Mouse (Mus musculus) urinary bladder, postnatal 25 days (tissue): Measurements from ENCODE around the gene Vwc2.

Experiments
- DNase-seq: peaks from one replicate; pipeline ENCODE4 v3.0.0; 2022; ENCODE audit warnings: low spot score

Gene Vwc2

DNA sequence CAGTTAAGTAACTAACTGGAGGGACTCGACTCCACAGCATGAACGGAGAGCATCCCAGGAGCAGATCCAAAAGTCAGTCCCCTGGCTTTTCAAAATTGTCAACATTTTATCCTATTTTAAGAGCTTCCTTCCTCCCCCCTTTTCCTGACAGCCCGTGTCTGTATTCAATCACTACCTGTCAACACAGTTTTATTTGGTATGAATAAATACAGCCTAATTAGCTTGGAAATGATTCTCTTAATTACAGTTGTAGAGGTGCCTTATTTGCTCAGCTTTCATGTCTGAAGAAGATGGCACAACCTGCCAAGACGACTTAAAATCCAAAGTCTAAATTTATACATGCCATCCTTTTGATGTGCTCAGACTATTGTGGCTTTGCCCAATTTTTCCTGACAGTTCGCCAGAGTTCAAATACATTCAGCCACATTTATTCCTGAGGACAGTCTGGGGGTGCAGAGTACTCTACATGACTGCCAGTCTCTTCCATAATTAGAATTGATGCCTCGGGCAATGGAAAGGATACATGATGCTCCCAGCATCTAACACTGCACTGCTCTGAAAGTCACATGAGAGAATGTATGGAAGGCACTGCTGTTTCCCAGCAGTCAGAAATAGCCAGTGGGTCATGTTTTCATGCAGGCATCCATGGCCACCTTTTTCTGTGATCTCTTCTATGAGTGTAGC lies 128.8 kb downstream of the Vwc2 start:
- no peak for DNase-seq

DNA sequence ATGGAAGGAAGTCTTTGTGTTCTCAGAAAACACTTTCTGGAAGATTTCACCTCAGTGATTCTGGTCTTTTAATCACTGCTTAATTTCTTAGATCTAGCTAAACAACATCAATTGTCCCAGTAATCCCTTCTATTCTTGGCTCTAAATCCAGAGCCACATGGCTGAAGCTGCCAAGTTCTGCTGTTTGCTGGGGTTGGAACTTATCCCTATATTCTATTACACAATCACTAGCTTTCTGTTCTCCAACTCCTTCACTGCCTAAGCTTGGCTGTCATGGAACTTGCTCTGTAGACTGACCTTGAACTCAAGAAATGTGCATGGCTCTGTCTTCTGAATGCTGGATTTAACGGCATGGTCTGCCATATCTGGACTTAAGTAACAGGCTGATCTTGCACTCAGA lies 143.3 kb downstream of the Vwc2 start:
- DNase-seq = no peak

DNA sequence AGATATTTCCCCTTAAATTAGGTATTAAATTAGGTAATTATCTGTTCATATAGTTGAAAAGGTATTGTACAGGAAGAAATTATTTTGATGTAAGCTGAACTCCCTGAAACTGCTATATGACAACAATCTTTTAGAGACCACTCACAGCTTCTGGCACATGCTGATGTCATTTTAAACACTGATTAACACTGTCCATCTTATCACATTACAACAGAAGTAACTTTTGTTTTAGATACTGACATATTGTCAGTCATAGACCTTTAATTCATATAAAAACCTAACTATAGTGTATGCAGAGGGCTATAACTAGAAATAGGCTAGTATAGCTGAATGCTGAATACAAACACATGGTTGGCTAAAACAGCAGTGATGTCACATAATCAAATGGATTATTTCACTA lies 166.1 kb downstream of the Vwc2 start:
- DNase-seq = no peak

DNA sequence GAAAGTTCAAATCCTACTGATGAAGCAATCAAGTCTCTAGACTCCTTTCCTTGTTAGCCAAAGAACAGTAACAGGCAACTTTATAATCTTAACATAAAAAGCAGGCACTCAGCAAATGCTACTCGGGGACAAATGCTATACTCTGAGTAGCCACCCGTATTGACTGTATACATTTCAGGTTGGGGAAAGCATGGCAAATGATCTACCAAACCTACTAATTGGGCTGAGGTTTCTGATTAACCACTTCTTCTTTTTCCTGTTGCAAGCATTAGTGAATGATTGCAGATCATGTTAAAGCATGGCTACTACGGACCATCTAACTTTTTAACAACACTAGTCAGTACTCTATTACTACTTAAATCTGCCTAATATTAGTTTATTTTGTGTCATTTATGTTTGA lies 169.5 kb downstream of the Vwc2 start:
- DNase-seq = no peak
